Mouse (Mus musculus) small intestine, adult 2 months (tissue): ENCODE measurements at regions not wholly inside any gene's neighbourhood (a gene's known extent, or its start where the extent isn't known, plus 50 kb on each side); places are given as distances from the start of the nearest gene placed in this dataset.

Experiments used
- H3K27ac ChIP-seq: fragments of 200-500 bp; 2 replicates; pipeline ENCODE4 v1.5.1; 2012; ENCODE audit warnings: low read depth, low read length, control low read depth, inconsistent platforms; ENCODE audit not compliant: insufficient read depth
- H3K27me3 ChIP-seq: fragments of 200-500 bp; 2 replicates; pipeline ENCODE4 v1.6.1; 2012; ENCODE audit warnings: mild to moderate bottlenecking, moderate library complexity, low read length, inconsistent platforms; ENCODE audit not compliant: control insufficient read depth, insufficient read depth
- H3K36me3 ChIP-seq: fragments of 200-500 bp; 2 replicates; pipeline ENCODE4 v1.6.1; 2012; ENCODE audit warnings: mild to moderate bottlenecking, low read length, control low read depth, inconsistent platforms; ENCODE audit not compliant: control insufficient read depth, insufficient read depth
- H3K4me1 ChIP-seq: fragments of 200-500 bp; 2 replicates; pipeline ENCODE4 v1.6.1; 2012; ENCODE audit warnings: low read length, inconsistent platforms, mixed read lengths; ENCODE audit not compliant: control insufficient read depth, insufficient read depth, insufficient read length
- H3K4me3 ChIP-seq: fragments of 200-500 bp; 2 replicates; pipeline ENCODE4 v1.5.1; 2012; ENCODE audit warnings: low read depth, mild to moderate bottlenecking, control low read depth, inconsistent platforms, low read length, moderate library complexity
- CTCF ChIP-seq: fragments of 200-500 bp; IDR thresholded peaks from 2 replicates; pipeline ENCODE4 v1.5.1; 2012; ENCODE audit warnings: low read depth, mild to moderate bottlenecking, control low read depth, inconsistent platforms, low read length, moderate library complexity, mixed read lengths; ENCODE audit not compliant: insufficient replicate concordance, insufficient read length; ENCODE audit errors: extremely low read depth
- POLR2A ChIP-seq: fragments of 200-500 bp; IDR thresholded peaks from 2 replicates; pipeline ENCODE4 v1.6.1; 2012; ENCODE audit warnings: low read depth, mild to moderate bottlenecking, control low read depth, inconsistent platforms, low read length, moderate library complexity
- WGBS: fragments of 180-500 bp; shearing (Covaris S2); methylation state at CpG from one replicate; pipeline ENCODE4 v1.1.7; 2018; 5-methylcytosine and 5-hydroxymethylcytosine counted together

- 41% methylated on average over 11 of the region's 11 CpGs for WGBS
- TF ChIP-seq POLR2A, result no peak
- no peak for TF ChIP-seq CTCF
- Histone ChIP-seq H3K4me1 (peaks cover 3% of the 10 kb centered on the region; the same call in 1 of the 2 replicates), H3K27ac (no peak overlapping the region), H3K36me3 (no peaks in the 10 kb centered on the region), H3K4me3 (no peak overlapping the region), H3K27me3 (no peaks in the 10 kb centered on the region)
Observed at GRCm38 (mm10) chr9:32010953-32011770, 97.9 kb upstream of the Barx2 start.

- no peak overlapping the region for H3K4me3 ChIP-seq
- H3K27me3 ChIP-seq, result no peaks in the 10 kb centered on the region
- H3K27ac ChIP-seq, result no peak overlapping the region
- TF ChIP-seq POLR2A, result no peak
- no peak for TF ChIP-seq CTCF
- H3K36me3 ChIP-seq, result no peaks in the 10 kb centered on the region
- peaks cover 8% of the 10 kb centered on the region; the same call in 1 of the 2 replicates for H3K4me1 ChIP-seq
- WGBS, result 72% methylated on average over 4 of the region's 4 CpGs
Observed at GRCm38 (mm10) chr9:32016286-32016685, 99.7 kb upstream of the Arhgap32 start.

- no peaks in the 10 kb centered on the region for H3K36me3 ChIP-seq
- TF ChIP-seq CTCF (no peak), POLR2A (no peak)
- no peak overlapping the region for H3K27ac ChIP-seq
- no peaks in the 10 kb centered on the region for H3K27me3 ChIP-seq
- peaks cover 9% of the 10 kb centered on the region; the same call in 1 of the 2 replicates for H3K4me1 ChIP-seq
- no peak overlapping the region for H3K4me3 ChIP-seq
Observed at GRCm38 (mm10) chr9:32018020-32018419, 97.9 kb upstream of the Arhgap32 start.

- TF ChIP-seq CTCF, result no peak
- no peak for TF ChIP-seq POLR2A
- H3K4me1 ChIP-seq, result peaks cover 9% of the 10 kb centered on the region; the same call in 1 of the 2 replicates
- H3K36me3 ChIP-seq, result no peaks in the 10 kb centered on the region
- WGBS, result 88% methylated on average over 5 of the region's 5 CpGs
- no peaks in the 10 kb centered on the region for H3K27me3 ChIP-seq
- H3K4me3 ChIP-seq, result no peak overlapping the region
- no peak overlapping the region for H3K27ac ChIP-seq
Observed at GRCm38 (mm10) chr9:32019786-32020185, 96.2 kb upstream of the Arhgap32 start.

GRCm38 (mm10) chr9:32020942-32021731, 94.8 kb upstream of the Arhgap32 start:
- peaks cover 12% of the 10 kb centered on the region; the same call in 1 of the 2 replicates for H3K4me1 ChIP-seq
- H3K4me3 ChIP-seq, result no peak overlapping the region
- H3K27ac ChIP-seq, result no peak overlapping the region
- H3K27me3 ChIP-seq, result no peaks in the 10 kb centered on the region
- TF ChIP-seq CTCF (no peak), POLR2A (no peak)
- 29% methylated on average over 13 of the region's 13 CpGs for WGBS
- no peaks in the 10 kb centered on the region for H3K36me3 ChIP-seq

GRCm38 (mm10) chr9:32021755-32022154, 94.2 kb upstream of the Arhgap32 start:
- 24% methylated on average over 3 of the region's 3 CpGs for whole genome bisulfite sequencing

GRCm38 (mm10) chr9:32022996-32023395, 92.9 kb upstream of the Arhgap32 start:
- H3K27me3 ChIP-seq, result no peaks in the 10 kb centered on the region
- H3K36me3 ChIP-seq, result no peaks in the 10 kb centered on the region
- no peak overlapping the region for H3K4me3 ChIP-seq
- TF ChIP-seq CTCF (no peak), POLR2A (no peak)
- no peak overlapping the region for H3K27ac ChIP-seq
- 89% methylated on average over 10 of the region's 10 CpGs for WGBS
- H3K4me1 ChIP-seq, result peaks cover 12% of the 10 kb centered on the region; the same call in 1 of the 2 replicates

More at GRCm38 (mm10) chr9:32021755-32022154, 94.2 kb upstream of the Arhgap32 start:
- peaks cover 12% of the 10 kb centered on the region; the same call in 1 of the 2 replicates for H3K4me1 ChIP-seq
- no peak overlapping the region for H3K27ac ChIP-seq
- H3K27me3 ChIP-seq, result no peaks in the 10 kb centered on the region
- H3K4me3 ChIP-seq, result no peak overlapping the region
- H3K36me3 ChIP-seq, result no peaks in the 10 kb centered on the region
- TF ChIP-seq CTCF, result no peak
- TF ChIP-seq POLR2A, result no peak
